Mouse (Mus musculus) v-Abl transformed pro-B cells (cell line): ENCODE results near the gene Kat6b.
"Not testable (repeated sequence)": the region's sequence is repeated elsewhere in the genome, so short reads cannot be mapped to it uniquely, and the experiment has no call there.

Experiments
- in situ Hi-C, 2 experiments: fragments of 400-800 bp; cut with MboI; formaldehyde crosslinking; loops; one replicate each; pipeline ENCODE4 v1.15.1; 2025; ENCODE audit not compliant: unreplicated experiment in 2 of 2

The Kat6b gene

GRCm38 (mm10) chr14:21480191-21480590 is 1.0 kb upstream of the Kat6b start:
- in situ Hi-C loops = no loop called here

- in situ Hi-C loops = no loop called here
Measured at GRCm38 (mm10) chr14:21484199-21484598, 3.0 kb downstream of the Kat6b start.

GRCm38 (mm10) chr14:21484693-21485092 is 3.5 kb downstream of the Kat6b start:
- in situ Hi-C loops = no loop called here

GRCm38 (mm10) chr14:21485961-21486520 is 4.8 kb downstream of the Kat6b start:
- in situ Hi-C loops = no loop called here

- in situ Hi-C loops = not testable (repeated sequence)
Measured at GRCm38 (mm10) chr14:21487135-21487534, 5.9 kb downstream of the Kat6b start.

- in situ Hi-C loops = not testable (repeated sequence)
Measured at GRCm38 (mm10) chr14:21488426-21489115, 7.3 kb downstream of the Kat6b start.

- in situ Hi-C loops = no loop called here
Measured at GRCm38 (mm10) chr14:21489116-21489485, 7.9 kb downstream of the Kat6b start.

- in situ Hi-C loops = no loop called here
Measured at GRCm38 (mm10) chr14:21490141-21490540, 8.9 kb downstream of the Kat6b start.

GRCm38 (mm10) chr14:21498361-21498996 is 17.2 kb downstream of the Kat6b start:
- in situ Hi-C loops = no loop called here

GRCm38 (mm10) chr14:21499011-21499581 is 17.9 kb downstream of the Kat6b start:
- in situ Hi-C loops = no loop called here

GRCm38 (mm10) chr14:21499631-21500153 is 18.5 kb downstream of the Kat6b start:
- in situ Hi-C loops = loop anchor here in 1 of 2 experiments (10.0 kb wide), 1 partner anchor 355 kb away; no protein-coding TSS in a partner anchor

- in situ Hi-C loops = loop anchor here in 1 of 2 experiments (10.0 kb wide), 1 partner anchor 356 kb away; no protein-coding TSS in a partner anchor
Measured at GRCm38 (mm10) chr14:21500154-21501047, 19.2 kb downstream of the Kat6b start.

- in situ Hi-C loops = loop anchor here in 1 of 2 experiments (10.0 kb wide), 1 partner anchor 356 kb away; no protein-coding TSS in a partner anchor
Measured at GRCm38 (mm10) chr14:21501048-21501657, 19.9 kb downstream of the Kat6b start.

GRCm38 (mm10) chr14:21505036-21505435 is 23.8 kb downstream of the Kat6b start:
- in situ Hi-C loops = loop anchor here in 1 of 2 experiments (10.0 kb wide), 1 partner anchor 360 kb away; no protein-coding TSS in a partner anchor

GRCm38 (mm10) chr14:21507046-21507445 is 25.8 kb downstream of the Kat6b start:
- in situ Hi-C loops = loop anchor here in 1 of 2 experiments (10.0 kb wide), 1 partner anchor 362 kb away; no protein-coding TSS in a partner anchor

GRCm38 (mm10) chr14:21509111-21509905 is 28.1 kb downstream of the Kat6b start:
- in situ Hi-C loops = loop anchor here in 1 of 2 experiments (10.0 kb wide), 1 partner anchor 365 kb away; no protein-coding TSS in a partner anchor

- in situ Hi-C loops = no loop called here
Measured at GRCm38 (mm10) chr14:21511438-21511837, 30.2 kb downstream of the Kat6b start.

- in situ Hi-C loops = no loop called here
Measured at GRCm38 (mm10) chr14:21515505-21515904, 34.3 kb downstream of the Kat6b start.

GRCm38 (mm10) chr14:21519307-21519706 is 38.1 kb downstream of the Kat6b start:
- in situ Hi-C loops = no loop called here
